Mouse (Mus musculus) forebrain, embryonic 16.5 days (tissue): ENCODE data around the gene E130116L18Rik. TPM values are rescaled to one million over a fixed set of nuclear protein-coding genes. Genes with fewer than 3 reads are reported as not detected.

Experiments
- ATAC-seq: fragments of 200-750 bp; cut with Nextera tagmentation; 2 replicates; pipeline ENCODE4 v1.8.0; 2017; ENCODE audit warnings: mild to moderate bottlenecking, moderate library complexity
- H3K27ac ChIP-seq: fragments of 300-500 bp; sonication (generic); 2 replicates; pipeline ENCODE4 v1.5.1; 2014; ENCODE audit warnings: low read length, control low read depth
- H3K27me3 ChIP-seq: fragments of 300-500 bp; sonication (generic); replicated peaks from 2 replicates; pipeline ENCODE4 v1.6.1; 2014; ENCODE audit warnings: low read length; ENCODE audit not compliant: control insufficient read depth, insufficient read depth
- H3K36me3 ChIP-seq: fragments of 300-500 bp; sonication (generic); 2 replicates; pipeline ENCODE4 v1.6.1; 2014; ENCODE audit not compliant: control insufficient read depth, insufficient read depth
- H3K4me1 ChIP-seq: fragments of 300-500 bp; sonication (generic); replicated peaks from 2 replicates; pipeline ENCODE4 v1.6.1; 2014; ENCODE audit warnings: low read length; ENCODE audit not compliant: control insufficient read depth, insufficient read depth
- H3K4me2 ChIP-seq: fragments of 300-500 bp; sonication (generic); 2 replicates; pipeline ENCODE4 v1.6.1; 2014; ENCODE audit warnings: mild to moderate bottlenecking, low read length, control low read depth
- H3K4me3 ChIP-seq: fragments of 300-500 bp; sonication (generic); replicated peaks from 2 replicates; pipeline ENCODE4 v1.5.1; 2014; ENCODE audit warnings: mild to moderate bottlenecking, low read length, control low read depth
- H3K9ac ChIP-seq: fragments of 300-500 bp; sonication (generic); replicated peaks from 2 replicates; pipeline ENCODE4 v1.6.1; 2014; ENCODE audit warnings: low read depth, low read length, control low read depth
- H3K9me3 ChIP-seq: fragments of 300-500 bp; sonication (generic); 2 replicates; pipeline ENCODE4 v1.6.1; 2016; ENCODE audit warnings: low read length; ENCODE audit not compliant: control insufficient read depth
- WGBS: fragments of 180-500 bp; shearing (Covaris S2); extraction: QIAGEN DNeasy Blood & Tissue Kit; methylation state at CpG from one replicate; pipeline ENCODE4 v1.1.7; 2014; 5-methylcytosine and 5-hydroxymethylcytosine counted together
- polyA plus RNA-seq: library from polyadenylated mRNA; unstranded; fragments of >200 nt; fragmentation: Nextera tagmentation; extraction: Ambion mirVana; gene quantifications from 2 replicates; pipeline ENCODE4 v1.2.1, GENCODE M21; 2015

Gene E130116L18Rik
- polyA plus RNA-seq = not detected in 2 replicates

DNA sequence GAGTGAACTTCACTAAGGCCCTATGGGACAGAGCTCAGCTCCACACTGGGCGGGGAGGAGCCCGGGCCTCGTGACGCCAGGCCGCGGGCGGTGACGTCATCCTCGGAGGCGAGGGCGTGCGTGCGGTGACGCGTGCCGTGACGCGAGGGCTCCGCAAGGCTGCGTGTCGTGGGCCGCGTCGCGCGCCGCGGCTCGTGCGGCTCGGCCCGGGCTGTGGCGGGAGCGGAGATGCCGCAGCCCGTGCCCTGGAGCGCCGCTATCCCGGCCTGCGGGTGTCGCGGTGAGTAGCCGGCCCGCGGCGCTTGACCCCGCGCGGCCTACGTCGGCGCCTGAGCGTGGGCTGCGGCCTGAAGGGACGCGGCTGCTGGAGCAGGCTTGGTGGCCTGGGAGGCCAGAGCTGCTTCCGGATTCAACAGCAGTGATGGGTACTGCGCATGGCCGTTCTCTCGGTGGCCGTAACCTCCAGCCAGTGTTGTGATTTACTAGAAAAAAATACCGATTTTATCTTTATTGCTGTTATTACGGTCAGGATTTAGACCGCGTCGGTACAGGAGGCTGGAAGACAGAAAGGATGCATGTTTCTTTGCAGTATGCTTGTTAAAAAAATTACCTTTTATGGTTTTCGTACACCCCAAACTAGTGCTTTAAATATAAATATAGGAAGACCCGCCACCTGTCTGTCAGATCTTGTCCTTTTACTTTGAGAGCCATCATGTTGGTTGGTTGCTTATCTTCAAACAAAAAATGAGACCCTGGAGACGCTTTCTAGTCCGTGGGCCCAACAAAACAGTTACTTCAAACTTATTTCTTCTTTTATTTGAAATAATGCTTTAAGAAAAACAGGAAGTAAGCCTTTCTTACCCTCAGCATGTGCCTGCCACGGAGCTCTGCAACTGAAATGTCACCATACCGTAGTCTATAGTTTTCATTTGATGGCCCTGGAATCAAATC is at the start of gene E130116L18Rik:
E130116L18Rik (minus strand) TSS at position 402 of the 951 bp plus-strand sequence.
- peaks cover 9% of the 10 kb centered on the region for H3K4me1 ChIP-seq
- peak within 1 kb of the TSS; percentile 74 for H3K4me3 ChIP-seq
- ATAC-seq = peak; percentile 98
- peak within 1 kb of the TSS; percentile 82 for H3K27ac ChIP-seq
- 3% methylated on average over 65 of the region's 72 CpGs for WGBS
- H3K27me3 ChIP-seq = no peaks in the 10 kb centered on the region
- H3K9ac ChIP-seq = peak within 1 kb of the TSS; percentile 81
- no peaks in the 10 kb centered on the region for H3K9me3 ChIP-seq
- H3K36me3 ChIP-seq = no peaks in the 10 kb centered on the region
- peak within 1 kb of the TSS; percentile 69 for H3K4me2 ChIP-seq

- Histone ChIP-seq H3K27ac (no peak overlapping the region), H3K4me1 (no peaks in the 10 kb centered on the region), H3K9me3 (no peaks in the 10 kb centered on the region), H3K4me2 (no peak overlapping the region), H3K27me3 (no peaks in the 10 kb centered on the region), H3K36me3 (peaks cover 22% of the 10 kb centered on the region), H3K4me3 (no peak overlapping the region), H3K9ac (no peak overlapping the region)
- ATAC-seq = no peak
- WGBS = 92% methylated on average over 4 of the region's 4 CpGs
Measured at GRCm38 (mm10) chr5:25268258-25268888, 45.4 kb upstream of the E130116L18Rik start.

DNA sequence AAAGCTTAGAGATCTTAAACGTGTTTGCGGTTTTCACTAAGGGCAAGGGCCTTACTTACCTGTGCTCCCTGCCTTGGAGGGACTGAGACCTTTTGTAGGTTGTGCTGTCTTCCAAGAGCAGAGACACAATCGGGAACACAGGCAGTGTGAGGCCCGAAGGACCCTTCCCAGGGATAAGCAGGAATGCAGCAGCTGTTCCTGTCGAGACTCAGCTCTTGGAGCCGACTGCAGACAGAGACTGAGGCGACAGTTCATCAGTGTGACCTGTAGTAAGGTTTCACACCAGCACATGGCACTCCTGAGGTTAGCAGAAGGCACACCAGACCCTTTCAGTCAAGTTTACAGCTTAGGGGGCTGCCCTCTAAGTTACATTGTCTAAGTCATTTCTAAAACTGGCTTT is 39.3 kb upstream of the E130116L18Rik start:
- no peak overlapping the region for H3K4me2 ChIP-seq
- 86% methylated on average over 7 of the region's 7 CpGs for WGBS
- peaks cover 34% of the 10 kb centered on the region for H3K36me3 ChIP-seq
- H3K9ac ChIP-seq = no peak overlapping the region
- no peak for ATAC-seq
- no peaks in the 10 kb centered on the region for H3K9me3 ChIP-seq
- H3K4me1 ChIP-seq = no peaks in the 10 kb centered on the region
- H3K27ac ChIP-seq = no peak overlapping the region
- no peaks in the 10 kb centered on the region for H3K27me3 ChIP-seq
- no peak overlapping the region for H3K4me3 ChIP-seq

GRCm38 (mm10) chr5:25261452-25261851 is 38.5 kb upstream of the E130116L18Rik start:
- Histone ChIP-seq H3K4me1 (no peaks in the 10 kb centered on the region), H3K27ac (no peak overlapping the region), H3K9ac (no peak overlapping the region), H3K4me2 (no peak overlapping the region), H3K27me3 (no peaks in the 10 kb centered on the region), H3K36me3 (peaks cover 39% of the 10 kb centered on the region), H3K9me3 (no peaks in the 10 kb centered on the region), H3K4me3 (no peak overlapping the region)
- WGBS = 85% methylated on average over 6 of the region's 6 CpGs
- no peak for ATAC-seq

GRCm38 (mm10) chr5:25256686-25257085 is 33.7 kb upstream of the E130116L18Rik start:
- no peak overlapping the region for H3K4me3 ChIP-seq
- no peaks in the 10 kb centered on the region for H3K9me3 ChIP-seq
- no peak overlapping the region for H3K4me2 ChIP-seq
- no peaks in the 10 kb centered on the region for H3K4me1 ChIP-seq
- H3K27ac ChIP-seq = no peak overlapping the region
- no peak overlapping the region for H3K9ac ChIP-seq
- WGBS = 79% methylated on average over 2 of the region's 2 CpGs
- H3K36me3 ChIP-seq = peaks cover 35% of the 10 kb centered on the region
- H3K27me3 ChIP-seq = no peaks in the 10 kb centered on the region
- no peak for ATAC-seq

DNA sequence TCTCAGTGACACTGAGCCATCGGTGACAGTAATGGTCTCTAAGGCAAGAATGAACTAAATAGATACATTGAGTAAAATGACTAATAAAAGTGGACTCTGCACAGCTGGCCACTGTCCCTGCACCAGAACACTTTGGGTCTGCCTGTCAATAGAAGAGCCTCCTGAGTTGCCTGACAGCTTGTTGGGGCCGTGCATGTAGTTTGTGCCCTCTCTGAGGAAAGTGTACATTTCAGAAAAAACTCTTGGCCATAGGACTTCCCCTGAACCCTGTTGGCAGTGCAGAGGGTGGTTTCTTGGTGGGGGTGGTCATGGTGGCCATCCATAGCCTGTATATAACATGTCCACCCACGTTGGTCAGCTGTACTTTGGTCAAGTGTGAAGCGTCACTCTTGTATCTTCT is 31.5 kb upstream of the E130116L18Rik start:
- Histone ChIP-seq H3K4me2 (no peak overlapping the region), H3K9ac (no peak overlapping the region), H3K27ac (no peak overlapping the region), H3K27me3 (no peaks in the 10 kb centered on the region), H3K9me3 (no peaks in the 10 kb centered on the region), H3K4me1 (no peaks in the 10 kb centered on the region), H3K4me3 (no peak overlapping the region), H3K36me3 (peaks cover 37% of the 10 kb centered on the region)
- ATAC-seq = no peak
- WGBS = 95% methylated on average over 4 of the region's 4 CpGs

- no peaks in the 10 kb centered on the region for H3K4me1 ChIP-seq
- no peak for ATAC-seq
- H3K27me3 ChIP-seq = no peaks in the 10 kb centered on the region
- H3K9ac ChIP-seq = no peak overlapping the region
- WGBS = 92% methylated on average over 8 of the region's 8 CpGs
- peaks cover 32% of the 10 kb centered on the region for H3K36me3 ChIP-seq
- H3K9me3 ChIP-seq = no peaks in the 10 kb centered on the region
- no peak overlapping the region for H3K4me3 ChIP-seq
- H3K27ac ChIP-seq = no peak overlapping the region
- H3K4me2 ChIP-seq = no peak overlapping the region
Measured at GRCm38 (mm10) chr5:25252825-25253544, 30.0 kb upstream of the E130116L18Rik start.

- no peak overlapping the region for H3K4me3 ChIP-seq
- H3K9ac ChIP-seq = no peak overlapping the region
- ATAC-seq = no peak
- no peaks in the 10 kb centered on the region for H3K9me3 ChIP-seq
- H3K36me3 ChIP-seq = peaks cover 28% of the 10 kb centered on the region
- no peaks in the 10 kb centered on the region for H3K27me3 ChIP-seq
- no peaks in the 10 kb centered on the region for H3K4me1 ChIP-seq
- WGBS = 80% methylated on average over 2 of the region's 2 CpGs
- H3K4me2 ChIP-seq = no peak overlapping the region
- H3K27ac ChIP-seq = no peak overlapping the region
Measured at GRCm38 (mm10) chr5:25252423-25252822, 29.5 kb upstream of the E130116L18Rik start.

DNA sequence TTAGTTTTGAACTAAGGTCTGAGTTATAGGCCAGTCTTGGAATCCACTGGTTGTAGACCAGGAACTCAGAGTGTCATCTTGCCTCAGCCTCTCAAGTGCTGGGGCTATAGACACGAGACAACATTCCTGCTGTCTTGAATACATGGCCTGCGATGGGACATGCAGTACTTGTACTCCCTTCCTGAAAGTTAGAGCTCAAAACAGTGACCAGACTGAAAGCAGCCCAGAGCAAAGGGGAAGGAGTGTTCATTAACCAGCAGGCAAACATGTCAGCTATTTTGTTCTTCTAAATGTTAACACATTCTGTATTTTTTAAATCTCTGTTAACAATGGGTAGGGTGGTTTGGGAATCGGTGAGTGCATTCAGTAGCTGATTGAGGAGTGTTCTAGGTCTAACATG is 24.1 kb upstream of the E130116L18Rik start:
- Histone ChIP-seq H3K9ac (no peak overlapping the region), H3K36me3 (peaks cover 12% of the 10 kb centered on the region), H3K9me3 (no peaks in the 10 kb centered on the region), H3K27ac (no peak overlapping the region), H3K4me2 (no peak overlapping the region), H3K4me1 (no peaks in the 10 kb centered on the region), H3K4me3 (no peak overlapping the region), H3K27me3 (no peaks in the 10 kb centered on the region)
- WGBS = 78% methylated on average over 3 of the region's 3 CpGs
- ATAC-seq = no peak
